Mouse (Mus musculus) ES-Bruce4 (cell line): ENCODE data around the gene Nox4. TPM values are rescaled to one million over a fixed set of nuclear protein-coding genes. Genes with fewer than 3 reads are reported as not detected.

Source experiments
- H3K27ac ChIP-seq: 2 replicates; pipeline ENCODE4 v1.5.1; 2012; ENCODE audit warnings: low read length, inconsistent platforms; ENCODE audit not compliant: insufficient read depth
- H3K27me3 ChIP-seq: 2 replicates; pipeline ENCODE4 v1.6.1; 2012; ENCODE audit warnings: mild to moderate bottlenecking, low read length, inconsistent platforms; ENCODE audit not compliant: control insufficient read depth, poor library complexity, insufficient read depth, severe bottlenecking
- H3K36me3 ChIP-seq: 2 replicates; pipeline ENCODE4 v1.6.1; 2012; ENCODE audit warnings: inconsistent platforms, mild to moderate bottlenecking, low read length, moderate library complexity; ENCODE audit not compliant: control insufficient read depth, poor library complexity, insufficient read depth, severe bottlenecking
- H3K4me1 ChIP-seq: one replicate; pipeline ENCODE4 v1.8.1; 2011; ENCODE audit warnings: low read length; ENCODE audit not compliant: control insufficient read depth, insufficient read depth
- H3K4me3 ChIP-seq: 2 replicates; pipeline ENCODE4 v1.5.1; 2011; ENCODE audit warnings: low read depth, mild to moderate bottlenecking, low read length
- H3K9ac ChIP-seq: 2 replicates; pipeline ENCODE4 v1.6.1; 2012; ENCODE audit warnings: low read depth, mild to moderate bottlenecking, inconsistent platforms; ENCODE audit not compliant: poor library complexity, severe bottlenecking
- H3K9me3 ChIP-seq: replicated peaks from 2 replicates; pipeline ENCODE4 v1.6.1; 2012; ENCODE audit warnings: mild to moderate bottlenecking, low read length, inconsistent platforms; ENCODE audit not compliant: control insufficient read depth, poor library complexity, insufficient read depth, severe bottlenecking
- CTCF ChIP-seq: IDR thresholded peaks from one replicate; pipeline ENCODE4 v1.8.1; 2011; ENCODE audit warnings: low read depth, low read length
- EP300 ChIP-seq: IDR thresholded peaks from 2 replicates; pipeline ENCODE4 v1.6.1; 2011; ENCODE audit warnings: low read depth, low read length; ENCODE audit not compliant: insufficient read depth
- POLR2A ChIP-seq: IDR thresholded peaks from one replicate; pipeline ENCODE4 v1.8.1; 2011; ENCODE audit warnings: low read length; ENCODE audit not compliant: insufficient read depth
- polyA plus RNA-seq: library from polyadenylated mRNA; stranded (reverse); fragments of >200 nt; gene quantifications from 2 replicates; pipeline ENCODE4 v1.2.4, GENCODE M21; 2011; ENCODE audit warnings: low read depth; ENCODE audit not compliant: missing spikeins, insufficient read depth, insufficient read length

The Nox4 gene
- polyA plus RNA-seq, 1 experiment: 8.2 TPM

GRCm38 (mm10) chr7:87277225-87277624, 31.3 kb downstream of the Nox4 start:
- H3K36me3 ChIP-seq: no peaks in the 10 kb centered on the region
- peak; percentile 7 for TF ChIP-seq CTCF
- TF ChIP-seq EP300: no peak
- no peak overlapping the region for H3K4me3 ChIP-seq
- no peak overlapping the region for H3K27ac ChIP-seq
- H3K4me1 ChIP-seq: no peaks in the 10 kb centered on the region
- no peaks in the 10 kb centered on the region for H3K27me3 ChIP-seq
- no peak overlapping the region for H3K9ac ChIP-seq
- no peaks in the 10 kb centered on the region for H3K9me3 ChIP-seq

- Histone ChIP-seq H3K9ac (no peak overlapping the region), H3K36me3 (no peaks in the 10 kb centered on the region), H3K4me1 (no peaks in the 10 kb centered on the region), H3K9me3 (no peaks in the 10 kb centered on the region), H3K27me3 (no peaks in the 10 kb centered on the region), H3K4me3 (no peak overlapping the region), H3K27ac (no peak overlapping the region)
- no peak for TF ChIP-seq CTCF
- TF ChIP-seq EP300: no peak
- TF ChIP-seq POLR2A: no peak
Observed at GRCm38 (mm10) chr7:87303726-87304315, 57.9 kb downstream of the Nox4 start.

- no peaks in the 10 kb centered on the region for H3K36me3 ChIP-seq
- no peak overlapping the region for H3K27ac ChIP-seq
- no peaks in the 10 kb centered on the region for H3K27me3 ChIP-seq
- TF ChIP-seq EP300 (no peak), CTCF (no peak), POLR2A (no peak)
- no peak overlapping the region for H3K9ac ChIP-seq
- H3K4me1 ChIP-seq: no peaks in the 10 kb centered on the region
- no peak overlapping the region for H3K4me3 ChIP-seq
- H3K9me3 ChIP-seq: no peaks in the 10 kb centered on the region
Observed at GRCm38 (mm10) chr7:87321571-87321970, 75.7 kb downstream of the Nox4 start.

GRCm38 (mm10) chr7:87322085-87322484, 76.2 kb downstream of the Nox4 start:
- Histone ChIP-seq H3K9ac (no peak overlapping the region), H3K4me1 (no peaks in the 10 kb centered on the region), H3K27me3 (no peaks in the 10 kb centered on the region), H3K4me3 (no peak overlapping the region), H3K36me3 (no peaks in the 10 kb centered on the region), H3K9me3 (no peaks in the 10 kb centered on the region), H3K27ac (no peak overlapping the region)
- TF ChIP-seq CTCF (no peak), POLR2A (no peak), EP300 (no peak)

- Histone ChIP-seq H3K4me3 (no peak overlapping the region), H3K4me1 (no peaks in the 10 kb centered on the region), H3K9me3 (no peaks in the 10 kb centered on the region), H3K36me3 (no peaks in the 10 kb centered on the region), H3K9ac (no peak overlapping the region), H3K27me3 (no peaks in the 10 kb centered on the region), H3K27ac (no peak overlapping the region)
- TF ChIP-seq POLR2A (no peak), EP300 (no peak), CTCF (no peak)
Observed at GRCm38 (mm10) chr7:87330782-87331558, 85.1 kb downstream of the Nox4 start.

GRCm38 (mm10) chr7:87345598-87345997, 99.7 kb downstream of the Nox4 start:
- no peak for TF ChIP-seq CTCF
- TF ChIP-seq EP300: no peak
- TF ChIP-seq POLR2A: no peak
- Histone ChIP-seq H3K36me3 (no peaks in the 10 kb centered on the region), H3K9ac (no peak overlapping the region), H3K27me3 (no peaks in the 10 kb centered on the region), H3K4me1 (no peaks in the 10 kb centered on the region), H3K9me3 (no peaks in the 10 kb centered on the region), H3K4me3 (no peak overlapping the region), H3K27ac (no peak overlapping the region)
